Mouse (Mus musculus): ENCODE measurements around the gene Cyp4a31. TPM values are rescaled to one million over a fixed set of nuclear protein-coding genes. Genes with fewer than 3 reads are reported as not detected.

Gene Cyp4a31
- polyA plus RNA-seq (2014; fragmentation: Illumina TruSeq; extraction: RNeasy Lipid Tissue Mini Kit (QIAGEN cat#74804); ENCODE audit: low read depth, low replicate concordance): not detected

DNA sequence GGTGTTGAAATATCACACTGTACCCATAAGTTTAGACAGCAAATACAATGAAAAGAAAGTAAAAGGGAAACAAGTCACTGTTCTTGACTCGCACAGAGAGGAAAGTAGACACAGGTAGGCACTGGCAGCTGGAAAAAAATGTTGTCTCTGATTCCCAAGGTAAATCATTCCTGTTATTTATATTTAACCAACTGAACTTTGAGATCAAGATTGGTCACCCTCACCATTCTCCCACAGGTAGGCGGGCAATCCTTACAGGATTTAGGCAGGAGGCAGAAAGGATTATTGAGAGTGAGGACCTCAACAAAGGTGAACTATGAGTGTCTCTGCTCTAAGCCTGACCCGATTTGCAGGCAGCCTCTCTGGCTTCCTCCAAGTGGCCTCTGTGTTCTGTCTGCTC, at the start of gene Cyp4a31:
Gene Cyp4a31, plus strand, starts transcription at position 249 of the 400 bp plus-strand sequence.

DNA sequence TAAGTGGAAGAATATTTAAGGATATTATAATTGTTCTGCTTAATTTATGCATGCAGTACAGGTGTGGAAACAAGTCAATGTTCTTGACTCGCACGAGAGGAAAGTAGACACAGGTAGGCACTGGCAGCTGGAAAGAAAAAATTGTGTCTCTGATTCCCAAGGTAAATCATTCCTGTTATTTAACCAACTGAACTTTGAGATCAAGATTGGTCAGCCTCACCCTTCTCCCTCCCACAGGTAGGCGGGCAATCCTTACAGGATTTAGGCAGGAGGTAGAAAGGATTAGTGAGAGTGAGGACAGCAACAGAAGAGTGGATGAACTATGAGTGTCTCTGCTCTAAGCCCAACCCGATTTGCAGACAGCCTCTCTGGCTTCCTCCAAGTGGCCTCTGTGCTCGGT, 45.4 kb upstream of the Cyp4a31 start, which contains the start of gene Cyp4a10:
Gene Cyp4a10, plus strand, starts transcription at position 265 of the 400 bp plus-strand sequence.

DNA sequence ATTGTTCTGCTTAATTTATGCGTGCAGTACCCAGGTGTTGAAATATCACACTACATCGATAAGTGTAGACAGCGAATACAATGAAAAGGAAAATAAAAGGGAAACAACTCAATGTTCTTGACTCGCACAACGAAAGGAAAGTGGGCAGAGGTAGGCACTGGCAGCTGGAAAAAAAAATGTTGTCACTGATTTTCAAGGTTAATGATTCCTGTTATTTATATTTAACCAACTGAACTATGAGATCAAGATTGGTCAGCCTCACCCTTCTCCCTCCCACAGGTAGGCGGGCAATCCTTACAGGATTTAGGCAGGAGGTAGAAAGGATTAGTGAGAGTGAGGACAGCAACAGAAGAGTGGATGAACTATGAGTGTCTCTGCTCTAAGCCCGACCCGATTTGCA, 37.2 kb downstream of the Cyp4a31 start, which contains the start of gene Cyp4a32:
Gene Cyp4a32, plus strand, starts transcription at position 359 of the 400 bp plus-strand sequence.

Other genes with a start within 250 kb of the Cyp4a31 start
- not detected for gene Cyp4a12b, start 152.0 kb upstream of the Cyp4a31 start, polyA plus RNA-seq (2014; fragmentation: Illumina TruSeq; extraction: RNeasy Lipid Tissue Mini Kit (QIAGEN cat#74804); ENCODE audit: low read depth, low replicate concordance)
- gene Cyp4a30b, start 111.0 kb upstream of the Cyp4a31 start, polyA plus RNA-seq (2014; fragmentation: Illumina TruSeq; extraction: RNeasy Lipid Tissue Mini Kit (QIAGEN cat#74804); ENCODE audit: low read depth, low replicate concordance): not detected
- not detected for gene Cyp4a14, start 67.5 kb upstream of the Cyp4a31 start, polyA plus RNA-seq (2014; fragmentation: Illumina TruSeq; extraction: RNeasy Lipid Tissue Mini Kit (QIAGEN cat#74804); ENCODE audit: low read depth, low replicate concordance)
- not detected for gene Cyp4a10, start 45.4 kb upstream of the Cyp4a31 start, polyA plus RNA-seq (2014; fragmentation: Illumina TruSeq; extraction: RNeasy Lipid Tissue Mini Kit (QIAGEN cat#74804); ENCODE audit: low read depth, low replicate concordance)
- not detected for gene Cyp4a32, start 37.3 kb downstream of the Cyp4a31 start, polyA plus RNA-seq (2014; fragmentation: Illumina TruSeq; extraction: RNeasy Lipid Tissue Mini Kit (QIAGEN cat#74804); ENCODE audit: low read depth, low replicate concordance)
- gene Cyp4b1, start 84.1 kb downstream of the Cyp4a31 start, polyA plus RNA-seq (2014; fragmentation: Illumina TruSeq; extraction: RNeasy Lipid Tissue Mini Kit (QIAGEN cat#74804); ENCODE audit: low read depth, low replicate concordance): 4.2 TPM
- 92.2 TPM for gene Efcab14, start 174.1 kb downstream of the Cyp4a31 start, polyA plus RNA-seq (2014; fragmentation: Illumina TruSeq; extraction: RNeasy Lipid Tissue Mini Kit (QIAGEN cat#74804); ENCODE audit: low read depth, low replicate concordance)
- not detected for gene Tex38, start 217.4 kb downstream of the Cyp4a31 start, polyA plus RNA-seq (2014; fragmentation: Illumina TruSeq; extraction: RNeasy Lipid Tissue Mini Kit (QIAGEN cat#74804); ENCODE audit: low read depth, low replicate concordance)
- 100 TPM for gene Atpaf1, start 221.2 kb downstream of the Cyp4a31 start, polyA plus RNA-seq (2014; fragmentation: Illumina TruSeq; extraction: RNeasy Lipid Tissue Mini Kit (QIAGEN cat#74804); ENCODE audit: low read depth, low replicate concordance)

All from sigmoid colon, adult 10 weeks (tissue).